Mouse (Mus musculus) splenic B cell, adult 2 months (primary cell): ENCODE results near the gene Ttc26.
A peak's percentile ranks its signal among the peaks of the same experiment; 100 is the strongest.
"Not testable (repeated sequence)": the region's sequence is repeated elsewhere in the genome, so short reads cannot be mapped to it uniquely, and the experiment has no call there.

Experiments
- DNase-seq: peaks from one replicate; pipeline ENCODE4 v3.0.0-alpha.2; 2011; ENCODE audit warnings: low read depth, low spot score
- H3K27me3 ChIP-seq: 2 replicates; pipeline ENCODE4 v1.6.1; 2012; ENCODE audit warnings: mild to moderate bottlenecking, low read length, moderate library complexity, mixed read lengths; ENCODE audit not compliant: control insufficient read depth, poor library complexity, insufficient read depth, severe bottlenecking
- H3K36me3 ChIP-seq: 2 replicates; pipeline ENCODE4 v1.6.1; 2012; ENCODE audit warnings: mild to moderate bottlenecking, low read length, moderate library complexity, mixed read lengths; ENCODE audit not compliant: control insufficient read depth, poor library complexity, insufficient read depth, severe bottlenecking

The Ttc26 gene

DNA sequence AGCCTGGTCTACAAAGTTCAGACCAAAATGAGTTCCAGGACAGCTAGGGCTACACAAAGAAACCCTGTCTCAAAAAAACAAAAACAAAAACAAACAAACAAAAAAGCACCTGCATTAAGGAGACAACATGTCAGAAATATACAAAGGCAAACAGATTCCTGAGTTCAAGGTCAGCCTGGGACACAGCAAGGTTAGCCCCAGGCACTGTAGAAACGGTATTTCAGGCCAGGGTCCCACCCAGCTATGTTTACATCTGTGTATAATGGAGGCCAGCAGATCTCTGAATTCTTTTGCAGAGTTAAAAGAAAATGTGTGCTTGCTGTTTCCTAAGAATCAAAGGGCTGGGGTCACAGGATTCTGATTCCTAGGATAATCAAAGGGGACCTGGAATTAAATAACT, 19.3 kb upstream of the Ttc26 start:
- H3K36me3 ChIP-seq, result no peaks in the 10 kb centered on the region; the same call in 1 of the 2 replicates
- H3K27me3 ChIP-seq, result no peaks in the 10 kb centered on the region
- DNase-seq, result no peak

- no peaks in the 10 kb centered on the region for H3K27me3 ChIP-seq
- DNase-seq, result no peak
- H3K36me3 ChIP-seq, result no peaks in the 10 kb centered on the region; the same call in 1 of the 2 replicates
These were observed 17.9 kb upstream of the Ttc26 start for GRCm38 (mm10) chr6:38363370-38363769.

- Histone ChIP-seq H3K36me3 (no peaks in the 10 kb centered on the region; the same call in 1 of the 2 replicates), H3K27me3 (no peaks in the 10 kb centered on the region)
- DNase-seq, result no peak
These were observed 17.1 kb upstream of the Ttc26 start for GRCm38 (mm10) chr6:38364121-38364520.

DNA sequence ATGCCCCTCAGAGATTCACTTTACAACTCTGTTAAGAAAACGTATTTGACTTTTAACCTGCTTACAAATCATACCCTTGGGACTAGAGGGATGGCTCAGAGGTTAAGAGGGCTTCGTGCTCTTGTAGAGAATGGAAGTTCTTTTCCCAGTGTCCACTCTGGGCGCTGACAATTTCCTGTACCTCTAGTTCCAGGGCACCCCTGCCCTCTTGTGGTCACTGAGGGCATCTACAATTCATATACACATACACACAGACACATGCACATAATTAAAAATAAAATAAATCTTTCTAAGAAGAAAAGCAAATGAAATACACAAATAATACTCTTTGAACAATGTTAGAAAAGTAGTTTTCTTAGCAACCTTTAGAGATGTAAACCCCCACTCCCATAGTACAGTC, 11.3 kb upstream of the Ttc26 start:
- Histone ChIP-seq H3K27me3 (no peaks in the 10 kb centered on the region), H3K36me3 (no peaks in the 10 kb centered on the region)
- DNase-seq, result no peak

DNA sequence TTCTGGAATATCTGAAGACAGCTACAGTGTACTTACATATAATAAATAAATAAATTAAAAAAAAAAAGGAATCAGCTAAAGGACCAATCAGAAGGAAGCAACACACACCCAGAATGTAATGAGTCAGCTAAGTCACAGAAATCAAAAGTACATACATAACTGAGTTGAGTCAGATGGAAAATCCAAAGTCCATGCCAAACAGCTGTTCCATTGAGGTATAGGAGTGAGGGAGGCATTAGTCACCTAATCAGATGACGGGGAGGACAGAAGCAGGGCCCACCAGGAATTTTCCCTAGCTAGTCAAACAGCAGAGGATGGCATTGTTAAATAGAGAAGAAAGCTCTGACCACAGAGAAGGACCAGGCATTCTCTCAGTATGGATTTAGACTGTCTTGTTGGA, 7.0 kb upstream of the Ttc26 start:
- no peaks in the 10 kb centered on the region; the same call in none of the 2 replicates for H3K27me3 ChIP-seq
- H3K36me3 ChIP-seq, result no peaks in the 10 kb centered on the region
- DNase-seq, result no peak

DNA sequence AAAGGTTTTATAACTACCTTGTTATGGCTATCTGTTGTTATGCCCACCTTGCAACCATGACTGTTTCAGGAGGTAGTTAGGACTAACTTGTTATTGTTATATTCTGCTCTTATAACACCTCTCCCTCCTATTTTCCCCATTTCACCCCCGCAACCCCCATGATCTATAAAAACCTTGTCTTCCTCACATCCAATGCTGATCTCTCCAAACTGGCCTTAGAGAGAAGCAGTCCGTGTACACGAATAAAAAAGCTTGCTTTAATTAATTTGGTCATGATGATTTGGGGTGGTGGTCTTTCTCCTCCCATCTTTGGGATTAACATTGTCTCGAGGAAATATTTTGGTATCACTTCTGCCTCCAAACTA, 523 bp upstream of the Ttc26 start:
- Histone ChIP-seq H3K27me3 (no peaks in the 10 kb centered on the region; the same call in 1 of the 2 replicates), H3K36me3 (no peaks in the 10 kb centered on the region)
- DNase-seq, result no peak

- DNase-seq, result peak; percentile 79
- no peaks in the 10 kb centered on the region for H3K27me3 ChIP-seq
- no peaks in the 10 kb centered on the region for H3K36me3 ChIP-seq
These were observed 8.4 kb downstream of the Ttc26 start for GRCm38 (mm10) chr6:38389671-38390070.

GRCm38 (mm10) chr6:38432457-38432856, 51.2 kb downstream of the Ttc26 start:
- DNase-seq, H3K36me3 ChIP-seq, H3K27me3 ChIP-seq: not testable (repeated sequence)

DNA sequence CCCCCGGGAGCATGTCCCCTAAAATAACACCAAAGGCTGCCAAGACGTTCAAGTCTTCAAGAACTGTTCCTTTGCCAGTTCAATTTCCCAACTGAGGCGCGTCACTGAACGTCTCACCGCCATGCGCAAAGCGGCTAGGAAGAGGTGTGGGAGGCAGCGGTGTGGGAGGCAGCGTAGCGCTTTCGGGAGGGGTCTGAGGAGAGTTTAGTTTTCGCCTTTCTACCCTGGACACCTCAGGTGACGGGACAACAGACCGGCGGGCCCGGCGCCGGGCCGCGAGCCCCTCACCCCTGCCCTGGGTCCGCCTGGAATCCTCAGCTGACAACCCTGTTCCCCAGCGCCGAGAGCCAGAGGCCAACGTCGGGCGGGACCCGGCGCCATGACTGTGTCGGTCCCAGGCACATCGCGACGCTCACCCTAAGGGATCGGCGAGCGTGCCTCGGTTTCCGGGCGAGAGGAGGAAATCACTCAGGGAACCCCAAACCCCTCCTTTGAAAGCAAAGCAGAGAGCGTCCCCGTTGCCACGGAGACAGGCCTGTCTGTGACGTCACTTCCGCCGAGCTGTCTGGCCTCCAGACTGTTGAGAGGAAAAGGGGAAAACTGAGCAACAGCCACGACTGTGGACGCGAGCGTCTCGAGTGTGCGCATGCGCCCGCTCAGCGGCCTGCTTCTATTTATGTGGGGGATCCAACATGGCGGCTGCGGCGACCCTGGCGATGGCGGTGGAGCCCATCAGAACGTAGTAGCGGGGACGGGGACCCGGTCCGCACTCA, 52.2 kb downstream of the Ttc26 start, which contains the start of gene Ubn2:
Gene Ubn2, plus strand, starts transcription at position 690 of the 773 bp plus-strand sequence.
- DNase-seq, result peak; percentile 99
- Histone ChIP-seq H3K36me3 (no peaks in the 10 kb centered on the region), H3K27me3 (no peaks in the 10 kb centered on the region)

- no peaks in the 10 kb centered on the region for H3K36me3 ChIP-seq
- DNase-seq, result peak; percentile 52
- no peaks in the 10 kb centered on the region for H3K27me3 ChIP-seq
These were observed 53.1 kb downstream of the Ttc26 start for GRCm38 (mm10) chr6:38434055-38435023.

DNA sequence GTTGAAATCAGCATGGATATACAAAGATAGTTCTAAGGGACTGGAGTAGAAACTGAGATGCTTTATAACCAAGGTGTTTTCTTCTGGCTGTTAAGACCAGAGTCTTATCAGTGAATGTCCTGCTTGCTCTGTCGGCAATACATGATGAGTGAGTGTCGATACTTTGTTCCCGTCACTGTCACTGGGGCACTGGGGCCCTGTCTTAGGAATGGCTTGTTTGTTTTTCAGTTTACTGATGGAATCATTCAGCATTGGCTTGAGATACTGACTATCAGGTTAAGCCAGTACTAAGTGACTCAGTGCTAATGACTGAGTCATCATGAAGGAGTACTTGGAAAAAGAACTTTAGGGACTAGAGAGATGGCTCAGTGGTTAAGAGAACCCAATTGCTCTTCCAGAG, 62.6 kb downstream of the Ttc26 start:
- Histone ChIP-seq H3K36me3 (peaks cover 11% of the 10 kb centered on the region; the same call in 1 of the 2 replicates), H3K27me3 (no peaks in the 10 kb centered on the region)
- DNase-seq, result no peak

DNA sequence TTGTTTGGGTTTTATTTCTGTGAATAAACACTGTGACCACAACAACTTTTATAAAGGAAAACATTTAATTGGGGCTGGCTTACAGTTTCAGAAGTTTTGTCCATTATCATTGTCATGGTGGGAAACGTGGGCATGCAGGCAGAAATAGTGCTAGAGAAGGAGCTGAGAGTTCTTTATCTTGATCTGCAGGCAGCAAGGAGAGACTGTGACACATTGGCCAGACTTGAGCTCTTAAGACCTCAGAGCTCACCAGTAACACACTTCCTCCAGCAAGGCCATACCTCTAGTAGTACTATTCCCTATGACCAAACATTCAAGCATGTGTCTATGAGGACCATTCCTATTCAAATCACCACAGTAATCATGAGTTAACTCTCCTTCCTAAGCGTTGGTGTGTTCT, 67.0 kb downstream of the Ttc26 start:
- H3K27me3 ChIP-seq, result no peaks in the 10 kb centered on the region
- DNase-seq, result no peak
- peaks cover 6% of the 10 kb centered on the region; the same call in 1 of the 2 replicates for H3K36me3 ChIP-seq

DNA sequence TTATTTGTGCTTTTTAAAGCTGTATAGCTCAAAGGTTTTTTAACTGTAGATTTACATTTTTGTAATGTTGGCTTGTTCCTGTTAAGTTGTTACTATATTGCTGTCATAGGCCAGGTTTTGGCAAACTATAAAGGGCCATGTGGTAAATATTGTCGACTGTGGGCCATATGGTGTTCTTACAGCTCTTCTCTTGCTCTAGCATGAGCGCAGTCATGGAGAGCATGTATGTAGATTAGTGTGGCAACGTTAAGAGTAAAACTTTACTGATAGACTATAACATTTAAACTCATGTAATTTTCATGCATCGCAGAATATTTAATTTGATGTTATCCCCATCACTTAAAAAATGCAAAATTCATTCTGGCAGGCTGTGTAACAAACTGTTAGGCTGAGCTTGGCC, 71.8 kb downstream of the Ttc26 start:
- DNase-seq, result no peak
- Histone ChIP-seq H3K36me3 (peaks cover 5% of the 10 kb centered on the region; the same call in 1 of the 2 replicates), H3K27me3 (no peaks in the 10 kb centered on the region)

GRCm38 (mm10) chr6:38456425-38456824, 75.2 kb downstream of the Ttc26 start:
- not testable (repeated sequence) for DNase-seq, H3K27me3 ChIP-seq, H3K36me3 ChIP-seq

DNA sequence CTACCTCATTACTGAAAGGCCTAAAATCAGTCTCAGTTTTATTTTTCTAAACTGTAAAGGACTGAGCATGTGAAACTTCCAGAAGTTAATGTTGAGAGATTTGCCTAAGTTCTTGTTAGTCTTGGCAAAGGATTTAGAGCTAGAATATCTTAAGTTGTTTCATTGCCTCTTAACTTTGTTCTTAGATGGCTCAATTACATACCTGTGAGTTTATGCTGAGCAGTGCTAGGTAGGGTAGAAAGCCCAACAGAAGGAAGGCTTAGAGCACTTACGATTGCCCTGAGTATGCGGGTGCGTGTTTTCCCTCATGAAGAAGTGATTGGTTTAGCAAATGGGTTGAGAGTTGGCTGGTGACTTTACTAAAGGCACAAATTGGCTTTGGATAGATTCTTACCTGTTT, 76.8 kb downstream of the Ttc26 start:
- DNase-seq, result no peak
- H3K27me3 ChIP-seq, result no peaks in the 10 kb centered on the region

More for the DNA sequence above, 76.8 kb downstream of the Ttc26 start:
- H3K36me3 ChIP-seq, result peaks cover 5% of the 10 kb centered on the region; the same call in 1 of the 2 replicates
